Mouse (Mus musculus) limb, embryonic 10.5 days (tissue): Measurements from ENCODE around the gene Gpat2. TPM values are rescaled to one million over a fixed set of nuclear protein-coding genes. Genes with fewer than 3 reads are reported as not detected.

ENCODE experiments used
- DNase-seq: peaks from one replicate; pipeline ENCODE4 v3.0.0-alpha.2; 2017; ENCODE audit warnings: low spot score
- H3K27ac ChIP-seq: fragments of 300-500 bp; sonication (generic); 2 replicates; pipeline ENCODE4 v1.5.1; 2016; ENCODE audit warnings: mild to moderate bottlenecking
- H3K27me3 ChIP-seq: fragments of 300-500 bp; sonication (generic); 2 replicates; pipeline ENCODE4 v1.6.1; 2016; ENCODE audit warnings: low read depth, mild to moderate bottlenecking; ENCODE audit not compliant: poor library complexity, severe bottlenecking
- H3K36me3 ChIP-seq: fragments of 300-500 bp; sonication (generic); 2 replicates; pipeline ENCODE4 v1.6.1; 2016; ENCODE audit warnings: mild to moderate bottlenecking, moderate library complexity
- H3K4me1 ChIP-seq: fragments of 300-500 bp; sonication (generic); 2 replicates; pipeline ENCODE4 v1.6.1; 2016
- H3K4me3 ChIP-seq: fragments of 300-500 bp; sonication (generic); 2 replicates; pipeline ENCODE4 v1.5.1; 2016; ENCODE audit warnings: mild to moderate bottlenecking, moderate library complexity
- H3K9me3 ChIP-seq: fragments of 300-500 bp; sonication (generic); replicated peaks from 2 replicates; pipeline ENCODE4 v1.6.1; 2016; ENCODE audit warnings: mild to moderate bottlenecking
- WGBS: fragments of 180-500 bp; shearing (Covaris S2); methylation state at CpG from one replicate; pipeline ENCODE4 v1.1.7; 2016; 5-methylcytosine and 5-hydroxymethylcytosine counted together
- polyA plus RNA-seq: library from polyadenylated mRNA; unstranded; fragments of >200 nt; fragmentation: Nextera tagmentation; extraction: Ambion mirVana; gene quantifications from 2 replicates; pipeline ENCODE4 v1.2.1, GENCODE M21; 2016

Gpat2 gene
- polyA plus RNA-seq = 0.10 TPM in 2 replicates

GRCm38 (mm10) chr2:127424977-127425376, at the start of gene Gpat2:
TSS of gene Gpat2 (plus strand) at chr2:127425199.
- Histone ChIP-seq H3K4me3 (no peak within 1 kb of the TSS), H3K4me1 (no peaks in the 10 kb centered on the region), H3K9me3 (no peaks in the 10 kb centered on the region), H3K27me3 (no peaks in the 10 kb centered on the region), H3K36me3 (no peaks in the 10 kb centered on the region), H3K27ac (no peak within 1 kb of the TSS)
- WGBS = 91% methylated on average over 17 of the region's 17 CpGs
- DNase-seq = no peak

GRCm38 (mm10) chr2:127375759-127376341, 49.1 kb upstream of the Gpat2 start:
- H3K4me1 ChIP-seq = peaks cover 21% of the 10 kb centered on the region

DNA sequence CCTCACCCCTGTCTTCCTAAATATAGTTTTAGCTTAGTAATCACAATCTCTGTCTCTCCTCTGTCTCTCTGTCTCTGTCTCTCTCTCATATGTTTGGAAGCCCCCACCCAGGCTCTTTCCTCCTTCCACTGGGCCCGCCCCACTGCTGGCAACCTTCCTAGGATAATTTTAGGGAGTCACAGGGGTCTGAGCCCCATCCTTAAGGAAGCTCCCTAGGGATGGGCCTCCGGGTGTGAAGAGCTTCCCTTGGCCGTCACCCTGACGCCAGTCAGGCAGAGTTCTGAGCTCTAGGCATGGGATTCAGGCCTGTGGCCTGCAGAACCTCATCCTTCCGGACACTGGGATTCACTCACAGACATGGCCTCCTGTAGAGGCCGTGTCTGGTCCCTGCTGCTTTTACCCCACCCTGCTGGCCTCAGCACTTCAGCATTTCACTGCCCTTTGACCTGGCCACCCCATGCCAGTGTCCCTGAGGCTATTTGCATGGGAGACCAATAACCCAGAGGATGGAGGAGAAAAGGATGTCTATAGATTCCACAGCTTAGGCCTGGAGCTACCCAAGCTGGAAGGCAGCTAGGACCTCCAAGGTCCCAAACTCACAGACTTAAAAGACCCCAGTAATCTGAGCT, 48.5 kb upstream of the Gpat2 start:
- no peak overlapping the region for H3K27ac ChIP-seq
- 80% methylated on average over 6 of the region's 6 CpGs for WGBS
- no peaks in the 10 kb centered on the region for H3K9me3 ChIP-seq
- no peak overlapping the region for H3K4me3 ChIP-seq
- DNase-seq = no peak
- no peaks in the 10 kb centered on the region for H3K27me3 ChIP-seq
- peaks cover 14% of the 10 kb centered on the region for H3K4me1 ChIP-seq
- no peaks in the 10 kb centered on the region for H3K36me3 ChIP-seq

More at GRCm38 (mm10) chr2:127375759-127376341, 49.1 kb upstream of the Gpat2 start:
- Histone ChIP-seq H3K27ac (no peak overlapping the region), H3K9me3 (no peaks in the 10 kb centered on the region), H3K27me3 (no peaks in the 10 kb centered on the region), H3K36me3 (no peaks in the 10 kb centered on the region), H3K4me3 (no peak overlapping the region)
- WGBS = 60% methylated on average over 7 of the region's 7 CpGs
- DNase-seq = no peak

DNA sequence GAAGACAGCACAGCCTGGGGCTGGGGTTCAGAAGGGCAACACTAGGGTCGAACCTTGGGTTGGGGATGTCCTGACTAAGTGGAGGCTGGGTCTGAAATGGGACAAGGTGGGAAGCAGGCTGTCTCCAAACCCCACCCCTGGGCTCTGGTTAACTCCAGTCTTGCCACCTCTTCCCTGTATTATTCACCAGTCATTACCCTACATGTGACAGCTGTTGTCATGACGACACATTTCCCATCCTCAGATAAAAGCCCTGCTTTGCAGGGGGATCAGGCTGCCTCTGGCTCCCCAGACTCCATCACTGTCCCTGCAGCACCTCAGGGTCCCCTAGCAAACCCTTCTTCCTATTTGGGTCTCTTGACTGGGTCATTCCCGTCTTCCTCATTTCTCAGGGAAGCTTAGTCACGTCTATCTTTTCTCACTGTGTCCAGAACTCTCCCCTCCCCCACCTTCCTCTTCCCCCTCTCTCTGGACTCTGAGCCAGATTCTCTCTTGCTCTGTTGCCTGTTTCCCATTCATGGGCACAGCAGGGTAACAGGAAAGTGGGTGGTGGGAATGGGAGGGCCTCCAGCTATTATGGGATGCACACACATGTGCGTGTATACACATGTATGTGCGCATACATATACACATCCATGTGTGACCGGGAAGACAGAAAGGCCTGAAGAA, 46.9 kb upstream of the Gpat2 start:
- Histone ChIP-seq H3K4me1 (peaks cover 12% of the 10 kb centered on the region; the same call in 1 of the 2 replicates), H3K27me3 (no peaks in the 10 kb centered on the region), H3K4me3 (no peak overlapping the region), H3K27ac (no peak overlapping the region), H3K9me3 (no peaks in the 10 kb centered on the region), H3K36me3 (no peaks in the 10 kb centered on the region)
- DNase-seq = no peak
- WGBS = 70% methylated on average over 7 of the region's 7 CpGs

- Histone ChIP-seq H3K4me3 (no peak overlapping the region), H3K36me3 (no peaks in the 10 kb centered on the region), H3K9me3 (no peaks in the 10 kb centered on the region), H3K27me3 (no peaks in the 10 kb centered on the region), H3K27ac (no peak overlapping the region), H3K4me1 (peaks cover 12% of the 10 kb centered on the region; the same call in 1 of the 2 replicates)
- DNase-seq = no peak
- 85% methylated on average over 7 of the region's 7 CpGs for WGBS
Measured at GRCm38 (mm10) chr2:127378611-127378990, 46.4 kb upstream of the Gpat2 start.

GRCm38 (mm10) chr2:127379250-127379649, 45.7 kb upstream of the Gpat2 start:
- 77% methylated on average over 3 of the region's 3 CpGs for WGBS
- Histone ChIP-seq H3K4me3 (no peak overlapping the region), H3K9me3 (no peaks in the 10 kb centered on the region), H3K27me3 (no peaks in the 10 kb centered on the region), H3K36me3 (no peaks in the 10 kb centered on the region), H3K4me1 (peaks cover 12% of the 10 kb centered on the region; the same call in 1 of the 2 replicates), H3K27ac (no peak overlapping the region)
- DNase-seq = no peak

- no peaks in the 10 kb centered on the region for H3K27me3 ChIP-seq
Measured at GRCm38 (mm10) chr2:127383881-127384280, 41.1 kb upstream of the Gpat2 start.

GRCm38 (mm10) chr2:127387521-127387920, 37.5 kb upstream of the Gpat2 start:
- no peaks in the 10 kb centered on the region for H3K27me3 ChIP-seq
- no peak overlapping the region for H3K4me3 ChIP-seq
- no peaks in the 10 kb centered on the region for H3K9me3 ChIP-seq
- H3K36me3 ChIP-seq = no peaks in the 10 kb centered on the region
- no peak overlapping the region for H3K27ac ChIP-seq
- no peaks in the 10 kb centered on the region for H3K4me1 ChIP-seq
- 80% methylated on average over 2 of the region's 2 CpGs for WGBS
- DNase-seq = no peak

More at GRCm38 (mm10) chr2:127383881-127384280, 41.1 kb upstream of the Gpat2 start:
- no peaks in the 10 kb centered on the region for H3K4me1 ChIP-seq
- H3K4me3 ChIP-seq = no peak overlapping the region
- no peaks in the 10 kb centered on the region for H3K36me3 ChIP-seq
- no peaks in the 10 kb centered on the region for H3K9me3 ChIP-seq
- DNase-seq = no peak
- WGBS = 77% methylated on average over 7 of the region's 7 CpGs
- H3K27ac ChIP-seq = no peak overlapping the region

GRCm38 (mm10) chr2:127390352-127390751, 34.6 kb upstream of the Gpat2 start:
- H3K36me3 ChIP-seq = no peaks in the 10 kb centered on the region
- no peaks in the 10 kb centered on the region for H3K27me3 ChIP-seq
- DNase-seq = no peak
- H3K9me3 ChIP-seq = no peaks in the 10 kb centered on the region
- no peaks in the 10 kb centered on the region for H3K4me1 ChIP-seq
- WGBS = 85% methylated on average over 3 of the region's 3 CpGs
- no peak overlapping the region for H3K4me3 ChIP-seq
- H3K27ac ChIP-seq = no peak overlapping the region

GRCm38 (mm10) chr2:127390846-127391245, 34.2 kb upstream of the Gpat2 start:
- 69% methylated on average over 4 of the region's 4 CpGs for WGBS
- H3K4me3 ChIP-seq = no peak overlapping the region
- DNase-seq = no peak
- H3K27ac ChIP-seq = no peak overlapping the region
- H3K4me1 ChIP-seq = no peaks in the 10 kb centered on the region
- H3K36me3 ChIP-seq = no peaks in the 10 kb centered on the region
- no peaks in the 10 kb centered on the region for H3K27me3 ChIP-seq
- no peaks in the 10 kb centered on the region for H3K9me3 ChIP-seq

DNA sequence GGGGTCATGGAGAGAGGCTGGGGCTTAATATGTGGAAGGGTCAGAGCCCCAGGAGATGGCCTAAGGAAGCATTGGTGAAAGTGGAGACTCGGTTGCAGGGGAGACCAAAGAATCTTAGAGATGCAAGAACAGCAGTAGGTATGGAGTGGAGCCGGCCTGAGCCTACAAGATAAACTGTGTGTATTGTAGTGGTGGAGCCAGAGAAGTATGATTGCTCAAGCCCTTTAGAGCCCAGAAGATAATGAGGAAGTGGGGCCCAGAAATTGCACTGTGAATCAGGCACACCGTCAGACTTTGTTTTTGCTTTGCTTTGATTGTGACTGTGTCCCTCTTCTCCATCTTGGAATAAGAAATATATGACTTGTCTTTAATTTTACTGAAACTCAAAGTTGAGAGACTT, 33.7 kb upstream of the Gpat2 start:
- Histone ChIP-seq H3K4me3 (no peak overlapping the region), H3K9me3 (no peaks in the 10 kb centered on the region), H3K27ac (no peak overlapping the region), H3K36me3 (no peaks in the 10 kb centered on the region), H3K4me1 (no peaks in the 10 kb centered on the region), H3K27me3 (no peaks in the 10 kb centered on the region)
- no peak for DNase-seq
- 82% methylated on average over 3 of the region's 3 CpGs for WGBS

GRCm38 (mm10) chr2:127394606-127395161, 30.3 kb upstream of the Gpat2 start:
- Histone ChIP-seq H3K27ac (no peak overlapping the region), H3K27me3 (no peaks in the 10 kb centered on the region), H3K4me3 (no peak overlapping the region), H3K36me3 (no peaks in the 10 kb centered on the region), H3K4me1 (no peaks in the 10 kb centered on the region), H3K9me3 (no peaks in the 10 kb centered on the region)
- 77% methylated on average over 5 of the region's 5 CpGs for WGBS
- no peak for DNase-seq

- no peaks in the 10 kb centered on the region for H3K36me3 ChIP-seq
- no peaks in the 10 kb centered on the region for H3K27me3 ChIP-seq
- H3K27ac ChIP-seq = no peak overlapping the region
- WGBS = 92% methylated on average over 7 of the region's 7 CpGs
- peaks cover 12% of the 10 kb centered on the region for H3K4me1 ChIP-seq
- DNase-seq = no peak
- no peaks in the 10 kb centered on the region for H3K9me3 ChIP-seq
- no peak overlapping the region for H3K4me3 ChIP-seq
Measured at GRCm38 (mm10) chr2:127398738-127399137, 26.3 kb upstream of the Gpat2 start.
